14 mouse cellular contexts compared by ENCODE assay signal in genomic region chr9:17611146-17611545, GRCm38 (mm10).
DNase-seq lines count a peak whose midpoint lies in the region.
"Had no signal": no experiment of that assay in that cellular context is flagged by ENCODE, and none has a peak within 500 bp of the region (broad histone marks: within the 10 kb centered on the region; RNA-seq: fewer than 3 reads in every experiment).

No protein-coding gene starts in this region.

- DNase-seq in retina, embryonic 14.5 days (ENCODE audit: low spot score) = peak; percentile 59
- peak; percentile 51 for DNase-seq in retina, postnatal 1 day
- DNase-seq in right cerebral cortex, adult 2 months (ENCODE audit: low spot score in 2 of 2) = no peak
- DNase-seq in heart, postnatal 25 days (ENCODE audit: low spot score) = no peak
- DNase-seq: adrenal gland, adult 2 months; adrenal gland, adult 8-10 months; adrenal gland, postnatal 10 days; adrenal gland, postnatal 14 days; adrenal gland, postnatal 25 days; adrenal gland, postnatal 36 days; B cell, adult 2 months; cerebellum, adult 11 months; cerebellum, adult 11-12 months; cerebellum, adult 18-20 months had no signal

- intact Hi-C loops in heart, postnatal 25 days (cut with DNase I) = no loop called here

Comparison
In these comparisons a context has a peak if more than half of its experiments do, and no peak if none do; other contexts are left out.
1. DNase-seq: peak in retina, embryonic 14.5 days (single experiment) and retina, postnatal 1 day (single experiment); none in right cerebral cortex, adult 2 months (0 of 2) and heart, postnatal 25 days (single experiment).